Mouse (Mus musculus): ENCODE results near the gene Arsg.

Gene Arsg

GRCm38 (mm10) chr11:109495771-109496474, 22.7 kb downstream of the Arsg start:
- DNase-seq (ENCODE audit: low spot score) = no peak

- no peak for DNase-seq (ENCODE audit: low spot score)
Observed at GRCm38 (mm10) chr11:109496475-109496993, 23.4 kb downstream of the Arsg start.

- DNase-seq (ENCODE audit: low spot score) = no peak
Observed at GRCm38 (mm10) chr11:109496996-109497714, 24.0 kb downstream of the Arsg start.

GRCm38 (mm10) chr11:109497990-109498389, 24.8 kb downstream of the Arsg start:
- DNase-seq (ENCODE audit: low spot score) = no peak

- DNase-seq (ENCODE audit: low spot score) = no peak
Observed at GRCm38 (mm10) chr11:109500206-109500605, 27.0 kb downstream of the Arsg start.

- DNase-seq (ENCODE audit: low spot score) = no peak
Observed at GRCm38 (mm10) chr11:109504977-109505376, 31.8 kb downstream of the Arsg start.

GRCm38 (mm10) chr11:109505823-109506222, 32.6 kb downstream of the Arsg start:
- no peak for DNase-seq (ENCODE audit: low spot score)

GRCm38 (mm10) chr11:109507068-109507467, 33.9 kb downstream of the Arsg start:
- DNase-seq (ENCODE audit: low spot score) = no peak

GRCm38 (mm10) chr11:109512995-109513675, 40.0 kb downstream of the Arsg start:
- no peak for DNase-seq (ENCODE audit: low spot score)

GRCm38 (mm10) chr11:109514064-109514612, 41.0 kb downstream of the Arsg start:
- DNase-seq (ENCODE audit: low spot score) = no peak

- DNase-seq (ENCODE audit: low spot score) = no peak
Observed at GRCm38 (mm10) chr11:109517330-109517729, 44.2 kb downstream of the Arsg start.

GRCm38 (mm10) chr11:109517816-109518215, 44.6 kb downstream of the Arsg start:
- no peak for DNase-seq (ENCODE audit: low spot score)

- no peak for DNase-seq (ENCODE audit: low spot score)
Observed at GRCm38 (mm10) chr11:109520958-109521357, 47.8 kb downstream of the Arsg start.

- no peak for DNase-seq (ENCODE audit: low spot score)
Observed at GRCm38 (mm10) chr11:109524869-109525268, 51.7 kb downstream of the Arsg start.

GRCm38 (mm10) chr11:109525571-109525970, 52.4 kb downstream of the Arsg start:
- DNase-seq (ENCODE audit: low spot score) = no peak

- DNase-seq (ENCODE audit: low spot score) = no peak
Observed at GRCm38 (mm10) chr11:109530030-109530429, 56.9 kb downstream of the Arsg start.

GRCm38 (mm10) chr11:109535966-109536365, 62.8 kb downstream of the Arsg start:
- no peak for DNase-seq (ENCODE audit: low spot score)

GRCm38 (mm10) chr11:109536939-109537338, 63.8 kb downstream of the Arsg start:
- no peak for DNase-seq (ENCODE audit: low spot score)

GRCm38 (mm10) chr11:109539290-109539689, 66.1 kb downstream of the Arsg start:
- no peak for DNase-seq (ENCODE audit: low spot score)

- no peak for DNase-seq (ENCODE audit: low spot score)
Observed at GRCm38 (mm10) chr11:109543466-109543865, 70.3 kb downstream of the Arsg start.

GRCm38 (mm10) chr11:109544432-109544831, 71.3 kb downstream of the Arsg start:
- DNase-seq (ENCODE audit: low spot score) = no peak

- no peak for DNase-seq (ENCODE audit: low spot score)
Observed at GRCm38 (mm10) chr11:109545265-109545664, 72.1 kb downstream of the Arsg start.
